Mouse (Mus musculus): ENCODE results near the gene Rtl9.

The Rtl9 gene

DNA sequence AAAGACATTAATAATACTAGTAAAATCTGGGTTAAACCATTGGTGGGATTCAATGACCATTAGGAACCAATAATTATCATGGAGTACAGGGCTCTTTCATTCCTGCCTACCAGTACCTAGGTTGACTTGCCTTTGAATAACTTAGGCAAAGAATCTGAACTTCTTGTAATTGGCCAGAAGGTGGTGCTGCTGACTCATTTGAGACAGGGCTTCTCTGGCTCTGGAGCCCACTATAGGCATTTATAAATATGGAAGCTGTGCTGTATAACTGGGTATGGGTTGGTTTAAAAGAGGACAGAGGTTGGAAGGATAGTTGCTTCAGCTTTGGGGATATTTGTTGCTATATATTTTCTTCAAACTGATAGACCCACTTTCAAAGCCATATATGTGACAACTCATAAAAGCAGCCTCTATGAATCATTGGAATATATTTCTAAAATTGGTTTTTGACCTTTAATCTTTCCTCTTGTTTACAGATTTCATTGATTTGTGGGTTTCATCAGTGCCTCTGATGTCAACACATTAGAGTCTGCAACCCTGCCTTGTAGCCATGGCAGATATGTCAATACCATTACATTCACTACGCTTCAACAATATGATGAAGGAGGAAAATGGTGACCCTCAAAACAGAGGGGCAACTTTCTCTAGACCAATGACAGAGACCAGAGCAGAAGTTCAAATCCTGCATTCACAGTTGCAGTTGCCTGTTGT lies at the start of gene Rtl9:
TSS of gene Rtl9 (plus strand) at position 551 of the 711 bp plus-strand sequence.
- CTCF ChIA-PET = no interaction called here

DNA sequence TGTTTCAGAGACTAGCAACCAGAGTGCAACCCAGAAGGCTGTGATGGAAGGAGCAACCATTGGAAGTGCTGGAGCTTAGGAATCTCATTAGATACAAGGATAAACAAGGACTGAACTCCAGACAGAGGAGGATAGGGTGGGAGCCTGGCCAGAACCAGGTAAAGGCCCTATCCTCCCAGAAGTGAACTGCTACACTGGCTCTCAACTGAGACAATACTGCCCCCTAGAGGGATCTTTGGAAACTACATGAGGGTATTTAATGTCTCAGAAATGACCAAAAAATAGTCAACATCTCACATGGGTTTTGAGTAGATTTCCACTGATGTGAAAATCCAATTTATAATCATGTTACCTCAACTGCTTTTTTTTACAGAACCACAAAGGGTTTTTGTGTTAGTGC lies 47.9 kb upstream of the Rtl9 start:
- CTCF ChIA-PET = interaction anchor here (0.6 to 2.3 kb wide), 3 partner anchors 230 to 476 kb away, joined by 3 to 9 read pairs (median 3); no protein-coding TSS in a partner anchor

DNA sequence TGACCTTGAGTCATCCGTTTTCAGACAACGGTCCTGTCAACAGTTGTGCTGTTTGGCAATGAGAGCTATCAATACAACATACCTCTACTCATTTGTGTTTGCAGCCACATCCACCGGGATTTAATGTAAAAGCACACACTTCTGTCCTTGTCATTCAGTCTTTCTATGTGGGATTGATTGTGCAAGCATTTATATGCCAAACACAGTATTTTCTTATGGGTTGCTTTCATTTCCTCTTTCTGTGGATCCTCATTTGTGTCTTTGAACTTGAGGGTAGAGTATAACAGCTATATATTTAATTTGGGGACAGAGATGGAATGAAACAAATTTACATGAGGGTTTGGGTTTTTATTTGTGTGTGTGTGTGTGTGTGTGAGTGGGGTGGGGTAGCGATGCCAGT lies 47.5 kb upstream of the Rtl9 start:
- CTCF ChIA-PET = interaction anchor here (1.0 to 2.3 kb wide), 2 partner anchors 230 to 233 kb away, joined by 3 to 9 read pairs; no protein-coding TSS in a partner anchor

DNA sequence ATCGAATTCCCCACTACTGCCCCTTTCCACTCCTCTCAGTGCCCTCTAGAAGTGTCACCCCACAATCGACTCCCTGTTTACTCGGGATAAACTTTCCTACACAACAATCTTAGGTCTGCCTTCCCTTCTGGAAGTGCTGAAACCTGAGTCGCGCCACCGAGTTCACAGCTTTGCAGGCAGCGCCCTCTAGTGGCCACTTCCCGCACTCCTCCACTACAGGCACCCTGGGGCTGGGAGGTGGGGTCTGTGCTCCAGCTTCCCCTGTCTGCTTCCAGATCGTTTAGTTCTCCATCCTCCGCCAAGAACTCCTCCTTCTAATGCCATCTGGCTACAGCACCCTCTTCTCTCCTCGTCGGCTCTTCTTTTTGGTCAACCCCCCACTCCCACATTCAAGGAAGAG lies 40.6 kb upstream of the Rtl9 start:
- CTCF ChIA-PET = interaction anchor here (0.7 to 0.9 kb wide), 2 partner anchors 231 to 237 kb away, joined by 3 to 4 read pairs; no protein-coding TSS in a partner anchor

DNA sequence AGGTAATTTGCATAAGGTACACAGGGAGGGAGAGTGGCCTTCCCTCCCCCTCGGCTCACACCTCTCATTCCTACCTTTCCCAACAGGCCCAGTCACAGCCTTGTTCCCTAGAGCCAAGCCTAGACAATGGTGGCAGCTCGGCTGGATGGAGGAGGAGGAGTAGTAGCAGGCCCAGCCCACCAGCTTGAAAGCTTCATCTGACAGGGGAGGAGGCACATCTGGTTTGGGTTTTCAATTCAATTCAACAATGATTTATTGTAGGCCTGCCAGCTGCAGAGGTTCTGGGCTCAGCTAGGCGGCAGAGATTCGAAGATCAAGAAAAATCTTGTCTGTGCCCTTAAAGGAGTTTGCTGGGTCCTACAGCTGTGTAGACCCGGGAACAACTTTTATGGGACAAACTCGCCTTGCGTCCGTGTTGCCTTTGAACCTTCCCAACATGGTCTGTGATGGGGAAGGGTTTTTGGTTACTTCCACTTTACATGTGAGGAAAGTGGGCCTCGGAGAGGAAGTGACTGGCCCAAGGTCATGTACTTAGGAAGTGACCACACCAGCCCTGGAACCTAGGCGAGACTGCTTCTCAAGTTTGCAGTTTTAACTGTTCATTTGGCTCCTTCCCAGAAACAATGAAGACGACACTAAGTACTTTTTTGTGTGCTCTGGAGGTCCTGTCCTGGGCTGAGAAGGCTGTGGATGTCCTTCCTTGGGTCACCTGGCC lies 36.6 kb upstream of the Rtl9 start:
- CTCF ChIA-PET = no interaction called here

DNA sequence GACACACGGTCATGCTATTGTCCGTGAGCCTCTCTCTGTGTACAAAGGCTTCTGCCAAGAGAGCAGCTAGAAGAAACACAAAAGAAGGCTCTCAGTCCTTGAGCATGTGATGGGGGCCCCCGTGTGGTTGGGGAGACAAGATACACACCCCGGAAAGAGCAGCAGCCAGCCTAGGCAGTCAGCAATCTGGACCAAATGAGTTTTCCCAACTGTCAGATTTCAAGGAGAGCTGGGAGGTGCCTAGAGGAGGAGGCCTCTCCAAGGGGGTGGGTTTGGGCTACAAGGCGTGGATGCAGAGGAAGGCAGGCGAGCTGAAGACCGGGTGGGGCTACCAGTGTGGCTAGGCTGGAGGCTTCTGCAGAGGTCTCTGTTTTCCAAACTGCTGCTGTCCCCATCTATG lies 35.6 kb upstream of the Rtl9 start:
- CTCF ChIA-PET = no interaction called here

DNA sequence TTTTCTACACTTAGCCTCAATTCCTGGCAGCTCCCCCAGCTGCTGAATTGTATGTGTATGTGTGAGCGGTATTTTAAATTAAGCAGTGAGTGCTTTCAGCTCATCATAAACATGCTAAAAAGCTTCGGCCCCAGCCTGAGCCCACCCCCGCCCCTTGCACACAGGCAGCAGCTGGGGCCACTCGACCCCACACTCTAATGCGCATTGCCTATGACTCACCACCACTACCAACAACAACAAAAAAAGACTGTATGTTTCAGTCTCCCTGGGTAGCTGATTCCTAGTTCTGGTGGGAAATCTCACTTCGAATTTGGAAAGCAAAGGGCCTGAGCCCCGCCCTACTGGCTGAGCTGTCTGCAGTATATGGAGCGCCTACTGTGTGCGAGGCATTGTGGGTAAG lies 35.1 kb upstream of the Rtl9 start:
- CTCF ChIA-PET = no interaction called here

DNA sequence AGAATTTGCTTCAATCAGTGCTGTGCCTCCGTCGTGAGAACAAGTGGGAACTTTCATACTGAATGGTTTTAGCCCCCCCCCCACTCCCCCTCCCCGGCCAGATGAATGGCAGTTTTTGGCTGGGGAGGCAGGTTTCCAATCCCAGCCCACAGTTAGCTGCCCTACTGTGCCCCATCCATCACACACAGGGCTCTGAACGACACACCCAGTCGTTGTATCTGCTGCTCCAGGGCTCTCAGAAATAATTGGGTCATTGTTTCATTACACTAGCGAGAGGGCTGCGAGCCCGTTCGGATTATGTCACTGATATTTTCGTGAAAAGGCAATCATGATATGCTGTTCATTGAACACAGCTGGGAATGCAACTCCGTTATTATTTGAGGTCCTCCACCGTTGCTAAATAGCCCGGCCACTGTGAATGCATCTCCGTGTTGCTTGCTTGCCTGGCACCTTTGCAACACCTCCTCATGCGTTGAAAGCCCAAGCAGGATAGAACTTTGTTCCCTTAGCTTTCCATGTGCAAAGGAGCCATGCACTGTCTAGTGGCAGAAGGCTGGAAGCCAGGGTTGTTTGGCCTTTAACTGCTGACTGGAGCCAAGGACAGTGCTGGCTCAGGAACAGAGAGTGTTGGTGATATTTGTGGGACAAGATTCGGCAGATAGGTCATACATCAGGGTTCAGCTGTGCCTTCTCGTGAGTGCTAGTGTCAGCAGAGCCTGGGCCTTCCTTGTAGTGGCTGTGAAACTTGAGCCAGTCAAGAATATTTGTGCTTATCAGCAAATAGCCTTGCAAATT lies 32.9 kb upstream of the Rtl9 start:
- CTCF ChIA-PET = no interaction called here

DNA sequence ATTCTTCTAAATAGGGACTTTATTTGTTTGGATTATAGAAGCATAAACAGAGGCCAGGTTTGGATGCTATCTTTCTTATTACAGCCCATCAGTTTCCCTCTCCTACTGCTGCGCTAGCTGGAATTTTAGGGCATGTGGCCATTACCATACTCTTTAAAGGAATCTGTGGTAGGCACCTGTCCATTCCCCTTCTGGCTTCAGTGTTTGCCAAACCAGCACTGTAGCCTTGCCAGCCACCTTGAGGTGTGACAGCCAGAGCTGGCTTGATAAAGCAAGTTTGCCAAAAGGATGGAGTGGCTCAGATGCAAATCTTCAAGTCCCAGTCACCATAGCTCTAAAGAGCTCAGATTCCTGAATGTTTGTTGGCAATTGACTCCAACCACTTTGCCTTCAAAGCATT lies 32.3 kb upstream of the Rtl9 start:
- CTCF ChIA-PET = no interaction called here

DNA sequence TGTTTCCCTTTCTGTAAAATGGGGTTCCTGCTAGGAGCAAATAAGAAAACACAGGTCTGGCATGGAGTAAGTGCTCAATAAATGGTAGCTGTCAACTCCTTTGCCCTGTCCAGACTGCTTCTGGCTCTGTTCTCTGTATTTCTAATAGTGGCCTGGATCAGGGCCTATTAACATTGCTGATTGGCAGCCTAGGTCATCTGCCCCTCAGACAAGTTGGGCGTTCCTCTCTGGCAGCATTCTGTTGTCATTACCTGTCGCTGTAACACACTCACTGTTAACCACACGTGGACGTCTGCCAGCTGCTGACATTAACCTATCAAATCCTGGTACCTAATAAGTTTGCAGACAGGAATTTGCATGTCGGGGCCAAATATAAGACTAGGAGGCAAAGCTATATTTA lies 31.8 kb upstream of the Rtl9 start:
- CTCF ChIA-PET = no interaction called here

DNA sequence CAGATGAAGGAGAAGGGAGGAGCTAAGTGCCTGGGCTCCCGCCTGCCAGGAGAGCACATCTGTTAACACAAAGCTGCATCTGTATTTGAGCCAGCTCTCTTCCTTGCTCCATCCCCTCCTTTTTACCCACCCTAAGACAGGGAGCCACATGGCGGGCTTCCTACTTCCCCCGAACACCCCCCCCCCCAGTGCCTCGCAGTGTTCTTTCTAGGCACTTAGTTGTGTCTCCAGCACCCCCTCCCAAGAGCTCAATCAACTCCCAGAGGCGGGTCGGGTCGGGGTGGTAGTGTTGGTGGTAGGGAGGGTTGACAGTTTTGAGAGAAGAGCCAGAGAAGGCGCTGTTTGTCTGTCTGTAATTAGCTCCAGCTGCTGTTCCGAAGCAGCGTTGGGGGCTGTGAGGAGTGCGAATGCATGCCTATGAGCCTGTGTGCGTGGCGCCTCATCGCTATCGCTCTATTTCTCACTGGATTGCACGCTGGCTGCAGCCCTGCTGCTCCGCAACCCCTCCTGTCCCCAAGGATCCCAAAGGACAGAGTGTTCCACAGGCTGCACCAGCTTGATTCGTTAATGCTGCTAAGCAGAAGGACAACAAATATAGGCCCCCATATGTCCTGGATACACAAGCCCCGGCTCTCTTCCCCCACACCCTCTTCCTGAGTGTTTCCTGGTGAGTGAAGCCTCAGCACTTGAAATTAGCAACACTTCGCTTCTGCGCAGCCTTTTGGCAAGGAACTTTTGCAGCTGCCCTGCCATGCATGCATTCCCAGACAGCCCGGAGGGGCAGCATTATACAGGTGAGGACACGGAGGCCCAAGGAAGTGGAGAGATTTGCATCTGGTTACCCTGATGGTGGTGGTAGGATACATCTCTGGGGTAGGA lies 18.7 kb upstream of the Rtl9 start:
- CTCF ChIA-PET = no interaction called here

DNA sequence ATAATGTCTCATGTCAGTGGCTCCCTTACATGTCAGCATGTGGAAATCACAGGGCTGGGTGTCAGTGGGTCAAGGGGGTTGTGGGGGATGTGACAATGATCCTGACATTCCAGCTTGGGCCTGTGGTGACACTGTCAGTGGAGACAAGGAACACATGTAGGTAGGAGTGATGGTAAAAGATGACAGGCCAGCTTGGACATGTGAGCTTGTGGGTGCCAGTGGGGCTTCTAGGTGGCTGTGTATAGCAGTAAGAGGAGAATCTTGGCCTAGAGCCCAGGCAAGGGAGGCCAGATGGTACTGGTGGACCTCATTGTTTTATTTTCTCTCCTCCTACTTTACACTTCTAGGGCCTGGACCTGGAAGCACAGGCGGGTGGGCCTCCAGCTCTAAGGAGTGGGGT lies 16.7 kb upstream of the Rtl9 start:
- CTCF ChIA-PET = no interaction called here

DNA sequence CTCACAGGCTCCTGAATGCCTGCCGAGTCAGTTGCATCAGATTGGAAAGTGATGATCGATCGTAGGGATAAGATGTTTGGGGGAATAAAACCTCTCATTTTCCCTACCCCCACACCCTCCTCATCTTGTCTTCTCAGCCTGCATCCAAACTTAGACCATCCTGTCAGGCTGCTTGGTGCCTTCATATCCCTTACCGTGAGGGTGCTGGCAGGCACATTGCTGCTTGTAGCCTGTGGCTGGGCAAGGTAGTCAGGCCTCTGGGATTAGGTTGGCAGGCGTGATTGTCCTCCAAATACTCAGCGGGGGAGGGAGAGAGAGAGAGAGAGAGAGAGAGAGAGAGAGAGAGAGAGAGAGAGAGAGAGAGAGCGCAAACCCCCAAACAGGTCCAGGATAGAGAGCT lies 11.2 kb upstream of the Rtl9 start:
- CTCF ChIA-PET = no interaction called here

DNA sequence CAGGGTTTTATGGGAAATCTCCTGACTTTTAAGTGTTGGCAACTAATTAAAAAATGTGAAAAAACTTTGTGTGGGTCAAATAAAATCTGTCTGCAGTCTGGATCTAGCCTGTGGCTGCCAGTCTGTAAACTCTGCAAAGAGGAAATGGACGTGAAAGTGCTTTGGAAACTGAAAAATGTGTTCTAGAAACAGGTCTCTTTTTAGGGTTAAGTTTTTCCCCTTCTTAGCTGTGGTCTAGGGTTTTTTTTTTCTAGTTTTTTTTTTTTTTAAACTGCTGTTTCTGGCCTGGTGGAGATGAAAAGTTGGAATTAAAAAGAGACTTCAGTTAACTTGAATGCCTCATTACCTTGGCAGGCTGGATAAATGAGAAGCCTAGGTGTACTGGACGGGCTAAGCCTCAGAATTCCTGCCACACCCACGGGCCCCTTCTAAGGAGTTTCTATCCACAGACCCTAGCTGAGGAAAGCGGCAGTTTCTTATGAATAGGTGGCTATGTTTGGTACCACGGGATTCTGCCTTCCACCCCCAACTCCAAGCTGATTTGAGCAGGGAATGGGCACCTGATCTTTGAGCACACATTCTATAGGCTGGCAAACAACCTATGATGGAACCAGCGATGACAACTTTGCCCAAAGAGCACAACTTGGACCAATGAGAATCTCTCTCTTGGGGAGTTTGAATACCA lies 8.3 kb upstream of the Rtl9 start:
- CTCF ChIA-PET = no interaction called here

DNA sequence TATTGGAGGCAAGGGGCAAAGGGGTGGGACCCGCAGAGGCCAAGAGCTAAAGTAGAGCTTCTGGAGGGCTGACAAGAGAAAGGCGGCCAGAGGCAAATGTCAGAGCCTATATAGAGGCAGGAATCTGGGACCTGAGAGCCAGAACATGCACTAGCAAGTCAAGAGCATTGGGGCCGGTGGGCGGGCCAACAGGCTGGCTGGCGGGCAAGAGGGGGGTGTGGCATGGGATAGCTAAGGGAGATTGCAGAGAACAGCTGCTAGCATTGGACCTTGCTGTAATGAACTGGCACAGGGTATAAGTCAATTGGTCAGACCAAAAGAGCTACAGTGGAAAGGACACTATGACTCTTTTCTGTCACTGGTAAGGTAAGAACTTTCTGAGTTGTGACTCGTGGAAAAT lies 1.8 kb upstream of the Rtl9 start:
- CTCF ChIA-PET = no interaction called here

DNA sequence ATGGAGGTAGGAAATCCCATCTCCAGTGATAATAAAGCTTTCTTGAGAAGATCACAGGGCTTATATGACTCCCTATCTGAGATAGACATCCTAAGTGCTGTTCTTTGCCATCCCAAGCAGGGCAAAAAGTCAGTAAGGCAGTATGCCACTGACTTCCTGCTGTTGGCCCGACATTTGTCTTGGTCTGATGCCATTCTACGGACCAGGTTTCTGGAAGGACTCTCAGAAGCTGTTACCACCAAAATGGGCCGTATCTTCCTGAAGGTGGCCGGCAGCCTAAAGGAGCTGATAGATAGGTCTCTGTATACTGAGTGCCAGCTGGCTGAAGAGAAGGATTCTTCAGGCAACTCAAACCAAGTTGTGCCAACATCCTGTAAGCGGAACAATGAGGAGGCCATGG lies 3.8 kb downstream of the Rtl9 start:
- CTCF ChIA-PET = no interaction called here

DNA sequence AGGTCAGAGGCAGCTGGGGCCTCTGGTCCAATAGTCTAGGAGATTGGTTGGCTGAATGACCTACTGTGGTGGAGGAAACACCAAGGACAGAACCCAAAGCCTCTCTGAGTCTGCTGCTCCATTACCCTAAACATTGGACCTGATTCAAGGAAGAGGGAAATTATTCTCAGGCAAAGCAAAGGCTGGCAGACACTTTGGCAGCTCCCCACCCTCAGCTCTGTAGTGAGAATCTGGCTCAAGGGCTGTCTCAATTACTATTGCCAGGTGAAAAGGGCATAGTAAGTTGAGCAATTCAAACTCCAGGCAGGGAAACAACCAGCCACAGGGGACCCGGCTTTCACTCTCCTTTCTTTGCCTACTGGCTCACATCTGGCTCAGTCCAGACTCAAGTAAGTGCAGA lies 6.5 kb downstream of the Rtl9 start:
- CTCF ChIA-PET = no interaction called here

DNA sequence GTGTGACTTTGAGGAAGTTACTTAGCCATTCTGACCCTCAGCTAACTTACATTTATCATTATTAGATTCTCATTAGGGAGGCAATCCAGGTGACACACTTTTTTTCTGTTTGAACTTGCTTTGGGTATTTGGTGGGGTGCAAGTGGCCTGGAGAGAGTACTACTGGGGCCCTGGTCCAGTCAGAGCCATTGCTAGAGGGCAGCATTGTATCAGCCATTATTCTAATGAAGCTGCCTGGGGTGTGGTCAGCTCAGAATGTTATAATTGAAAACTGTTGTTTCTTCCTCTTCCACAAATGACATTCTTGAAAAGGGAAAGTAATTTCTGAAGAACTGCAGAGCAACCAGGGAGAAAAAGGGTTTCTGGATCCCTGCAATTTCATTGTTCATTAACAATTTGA lies 13.2 kb downstream of the Rtl9 start:
- CTCF ChIA-PET = no interaction called here
